Mouse (Mus musculus): Measurements from ENCODE around the gene Uvrag. TPM values are rescaled to one million over a fixed set of nuclear protein-coding genes. Genes with fewer than 3 reads are reported as not detected.

Gene Uvrag
- polyA plus RNA-seq, 1 experiment: 45.9 TPM

GRCm38 (mm10) chr7:99087581-99087980 is 53.4 kb downstream of the Uvrag start:
- Histone ChIP-seq H3K4me1 (ENCODE audit: control insufficient read depth, insufficient read depth, insufficient read length) (peaks cover 4% of the 10 kb centered on the region; the same call in 1 of the 2 replicates), H3K27me3 (ENCODE audit: control insufficient read depth, insufficient read depth, low read length) (no peaks in the 10 kb centered on the region), H3K36me3 (ENCODE audit: control insufficient read depth, insufficient read depth, low read length) (peaks cover 11% of the 10 kb centered on the region), H3K4me3 (ENCODE audit: extremely low read depth, insufficient read depth, insufficient read length) (no peak overlapping the region), H3K27ac (ENCODE audit: insufficient read depth, low read length) (peak overlapping the region; percentile 46)
- WGBS: 83% methylated on average over 7 of the region's 7 CpGs
- no peak for DNase-seq (ENCODE audit: low read depth in 1 of 2, low spot score in 2 of 2)
- TF ChIP-seq POLR2A (IDR thresholded peaks at IDR 0.05; ENCODE audit: low read depth, low read length): no peak
- no peak for TF ChIP-seq CTCF (IDR thresholded peaks at IDR 0.05; ENCODE audit: extremely low read depth, insufficient read depth, insufficient read length, insufficient replicate concordance)

GRCm38 (mm10) chr7:99086646-99087443 is 54.1 kb downstream of the Uvrag start:
- peaks cover 4% of the 10 kb centered on the region; the same call in 1 of the 2 replicates for H3K4me1 ChIP-seq (ENCODE audit: control insufficient read depth, insufficient read depth, insufficient read length)
- peak; percentile 39 to 65 for DNase-seq (ENCODE audit: low read depth in 1 of 2, low spot score in 2 of 2)
- TF ChIP-seq POLR2A (IDR thresholded peaks at IDR 0.05; ENCODE audit: low read depth, low read length): no peak
- TF ChIP-seq CTCF (IDR thresholded peaks at IDR 0.05; ENCODE audit: extremely low read depth, insufficient read depth, insufficient read length, insufficient replicate concordance): no peak
- peak overlapping the region; percentile 64 for H3K27ac ChIP-seq (ENCODE audit: insufficient read depth, low read length)
- no peaks in the 10 kb centered on the region for H3K27me3 ChIP-seq (ENCODE audit: control insufficient read depth, insufficient read depth, low read length)
- peaks cover 11% of the 10 kb centered on the region for H3K36me3 ChIP-seq (ENCODE audit: control insufficient read depth, insufficient read depth, low read length)
- 35% methylated on average over 9 of the region's 9 CpGs for WGBS
- H3K4me3 ChIP-seq (ENCODE audit: extremely low read depth, insufficient read depth, insufficient read length): no peak overlapping the region

DNA sequence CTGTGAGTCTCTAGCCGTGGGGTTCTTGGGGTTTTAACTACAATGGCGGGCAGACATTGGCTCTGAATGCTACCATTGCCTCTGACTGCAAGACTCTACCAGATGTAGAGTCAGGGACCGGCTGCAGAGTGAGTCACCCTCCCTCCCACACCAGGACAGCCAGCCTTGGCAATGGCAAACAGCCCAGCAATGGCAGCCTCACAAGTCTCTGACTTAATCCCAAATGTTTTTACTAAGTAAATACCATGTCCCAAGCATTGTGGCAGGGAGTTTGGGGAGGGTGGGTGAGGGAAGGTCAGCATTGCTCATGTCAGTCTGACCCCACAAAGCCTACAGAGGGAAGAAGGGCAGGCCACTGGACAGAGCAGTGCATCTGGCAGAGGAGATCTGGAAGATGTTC is 55.7 kb downstream of the Uvrag start:
- no peak overlapping the region for H3K27ac ChIP-seq (ENCODE audit: insufficient read depth, low read length)
- peaks cover 4% of the 10 kb centered on the region; the same call in 1 of the 2 replicates for H3K4me1 ChIP-seq (ENCODE audit: control insufficient read depth, insufficient read depth, insufficient read length)
- DNase-seq (ENCODE audit: low read depth in 1 of 2, low spot score in 2 of 2): no peak
- no peak overlapping the region for H3K4me3 ChIP-seq (ENCODE audit: extremely low read depth, insufficient read depth, insufficient read length)
- 88% methylated on average over 3 of the region's 3 CpGs for WGBS
- TF ChIP-seq POLR2A (IDR thresholded peaks at IDR 0.05; ENCODE audit: low read depth, low read length) (no peak), CTCF (IDR thresholded peaks at IDR 0.05; ENCODE audit: extremely low read depth, insufficient read depth, insufficient read length, insufficient replicate concordance) (no peak)
- no peaks in the 10 kb centered on the region for H3K27me3 ChIP-seq (ENCODE audit: control insufficient read depth, insufficient read depth, low read length)
- peaks cover 11% of the 10 kb centered on the region for H3K36me3 ChIP-seq (ENCODE audit: control insufficient read depth, insufficient read depth, low read length)

DNA sequence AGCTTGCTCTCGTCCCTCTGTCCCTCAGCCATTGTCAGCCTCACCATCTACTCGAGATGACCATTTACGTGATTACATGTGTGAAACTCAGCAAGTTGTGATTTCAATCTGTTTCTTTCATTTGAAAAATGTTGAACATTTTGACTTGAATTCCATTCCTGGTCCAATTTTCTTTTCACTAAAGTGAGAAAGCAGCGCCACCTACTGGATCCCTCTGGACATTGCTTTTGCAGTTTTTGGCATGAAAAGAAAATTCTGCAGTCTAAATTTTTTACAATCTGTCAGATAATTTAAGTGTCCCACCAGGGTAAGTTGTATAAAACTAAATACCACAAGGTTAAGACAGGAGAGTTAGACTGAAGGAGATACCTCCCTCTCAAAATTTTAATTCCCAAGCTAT is 61.4 kb downstream of the Uvrag start:
- Histone ChIP-seq H3K36me3 (ENCODE audit: control insufficient read depth, insufficient read depth, low read length) (0 out of 2 replicates have a peak, but pooled peaks cover 3% of the 10 kb centered on the region), H3K4me3 (ENCODE audit: extremely low read depth, insufficient read depth, insufficient read length) (no peak overlapping the region), H3K27ac (ENCODE audit: insufficient read depth, low read length) (no peak overlapping the region), H3K27me3 (ENCODE audit: control insufficient read depth, insufficient read depth, low read length) (no peaks in the 10 kb centered on the region), H3K4me1 (ENCODE audit: control insufficient read depth, insufficient read depth, insufficient read length) (no peaks in the 10 kb centered on the region)
- DNase-seq (ENCODE audit: low read depth in 1 of 2, low spot score in 2 of 2): peak in 1 of 2 experiments; percentile 36
- TF ChIP-seq POLR2A (IDR thresholded peaks at IDR 0.05; ENCODE audit: low read depth, low read length): no peak
- no peak for TF ChIP-seq CTCF (IDR thresholded peaks at IDR 0.05; ENCODE audit: extremely low read depth, insufficient read depth, insufficient read length, insufficient replicate concordance)
- WGBS: 53% methylated on average over 4 of the region's 4 CpGs

DNA sequence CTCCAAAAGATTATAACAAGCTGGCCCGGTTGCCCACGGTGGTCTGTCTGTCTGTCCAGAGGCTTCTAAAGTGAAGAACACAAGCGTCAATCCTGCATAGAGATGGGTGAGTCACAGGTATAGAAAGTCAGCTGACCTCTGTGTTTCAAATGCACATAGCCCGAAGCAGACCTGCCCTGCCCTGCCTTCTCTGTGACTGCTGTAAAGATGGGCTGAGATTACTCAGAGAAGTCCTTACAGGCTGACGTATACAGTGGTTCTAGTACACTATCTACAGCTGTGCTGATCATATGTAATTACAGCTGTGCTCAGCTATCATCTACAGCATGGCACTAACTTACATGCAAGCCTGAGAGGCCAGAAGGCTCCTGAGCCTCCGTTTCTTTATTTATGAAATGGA is 62.1 kb downstream of the Uvrag start:
- no peak for TF ChIP-seq CTCF (IDR thresholded peaks at IDR 0.05; ENCODE audit: extremely low read depth, insufficient read depth, insufficient read length, insufficient replicate concordance)
- no peak for TF ChIP-seq POLR2A (IDR thresholded peaks at IDR 0.05; ENCODE audit: low read depth, low read length)
- no peak for DNase-seq (ENCODE audit: low read depth in 1 of 2, low spot score in 2 of 2)
- H3K4me3 ChIP-seq (ENCODE audit: extremely low read depth, insufficient read depth, insufficient read length): no peak overlapping the region
- H3K4me1 ChIP-seq (ENCODE audit: control insufficient read depth, insufficient read depth, insufficient read length): no peaks in the 10 kb centered on the region
- H3K27me3 ChIP-seq (ENCODE audit: control insufficient read depth, insufficient read depth, low read length): no peaks in the 10 kb centered on the region
- WGBS: 94% methylated on average over 6 of the region's 6 CpGs
- no peak overlapping the region for H3K27ac ChIP-seq (ENCODE audit: insufficient read depth, low read length)
- 0 out of 2 replicates have a peak, but pooled peaks cover 3% of the 10 kb centered on the region for H3K36me3 ChIP-seq (ENCODE audit: control insufficient read depth, insufficient read depth, low read length)

- H3K4me3 ChIP-seq (ENCODE audit: extremely low read depth, insufficient read depth, insufficient read length): no peak overlapping the region
- no peaks in the 10 kb centered on the region for H3K27me3 ChIP-seq (ENCODE audit: control insufficient read depth, insufficient read depth, low read length)
- 90% methylated on average over 8 of the region's 8 CpGs for WGBS
- DNase-seq (ENCODE audit: low read depth in 1 of 2, low spot score in 2 of 2): no peak
- H3K36me3 ChIP-seq (ENCODE audit: control insufficient read depth, insufficient read depth, low read length): 0 out of 2 replicates have a peak, but pooled peaks cover 3% of the 10 kb centered on the region
- no peak for TF ChIP-seq CTCF (IDR thresholded peaks at IDR 0.05; ENCODE audit: extremely low read depth, insufficient read depth, insufficient read length, insufficient replicate concordance)
- no peak overlapping the region for H3K27ac ChIP-seq (ENCODE audit: insufficient read depth, low read length)
- no peaks in the 10 kb centered on the region for H3K4me1 ChIP-seq (ENCODE audit: control insufficient read depth, insufficient read depth, insufficient read length)
These were observed 63.7 kb downstream of the Uvrag start for GRCm38 (mm10) chr7:99077234-99077633.

DNA sequence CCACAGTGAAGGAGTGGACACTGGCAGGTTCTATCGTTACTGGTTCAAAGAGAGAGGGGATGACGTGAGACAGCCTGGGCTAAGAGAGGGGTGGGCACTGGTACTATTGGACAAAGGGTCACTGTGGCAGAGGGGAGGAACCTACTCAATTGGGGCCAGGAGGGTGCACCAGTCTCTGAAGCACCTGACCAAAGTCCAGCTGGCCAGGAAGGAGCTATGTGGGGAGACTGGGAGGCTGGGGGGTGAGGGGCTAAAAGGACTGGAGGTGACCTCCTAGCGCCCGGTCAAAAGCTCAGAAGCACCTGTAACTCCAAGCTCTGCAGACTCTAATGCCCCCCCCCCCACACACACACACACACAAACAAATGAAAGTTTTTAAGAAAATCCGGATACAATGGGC is 65.8 kb downstream of the Uvrag start:
- Histone ChIP-seq H3K36me3 (ENCODE audit: control insufficient read depth, insufficient read depth, low read length) (0 out of 2 replicates have a peak, but pooled peaks cover 3% of the 10 kb centered on the region), H3K4me1 (ENCODE audit: control insufficient read depth, insufficient read depth, insufficient read length) (no peaks in the 10 kb centered on the region), H3K27me3 (ENCODE audit: control insufficient read depth, insufficient read depth, low read length) (no peaks in the 10 kb centered on the region), H3K4me3 (ENCODE audit: extremely low read depth, insufficient read depth, insufficient read length) (no peak overlapping the region), H3K27ac (ENCODE audit: insufficient read depth, low read length) (no peak overlapping the region)
- WGBS: 92% methylated on average over 5 of the region's 5 CpGs
- TF ChIP-seq CTCF (IDR thresholded peaks at IDR 0.05; ENCODE audit: extremely low read depth, insufficient read depth, insufficient read length, insufficient replicate concordance) (no peak), POLR2A (IDR thresholded peaks at IDR 0.05; ENCODE audit: low read depth, low read length) (no peak)
- no peak for DNase-seq (ENCODE audit: low read depth in 1 of 2, low spot score in 2 of 2)
